ENCODE assay signal across 22 mouse cellular contexts in the genomic region with DNA sequence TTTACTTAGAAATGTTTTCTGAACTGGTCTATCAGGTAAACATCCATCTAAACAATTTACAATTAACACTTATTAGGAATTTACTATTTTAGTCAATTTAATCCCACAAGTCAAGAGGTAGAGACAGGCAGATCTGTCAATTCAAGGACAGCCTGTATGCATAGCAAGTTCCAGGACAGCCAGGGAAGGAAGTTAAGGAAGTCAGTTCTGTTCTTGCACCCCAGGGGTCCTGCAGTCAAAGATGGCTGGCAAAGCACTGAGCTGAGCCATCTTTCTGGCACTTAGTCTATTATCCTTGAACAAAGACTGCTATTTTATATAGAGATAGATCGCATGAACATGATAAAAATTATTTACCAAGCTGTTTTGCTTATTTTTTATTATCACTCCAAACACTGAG. TPM values are rescaled to one million over a fixed set of nuclear protein-coding genes. Genes with fewer than 3 reads are reported as not detected.
"Had no signal": no experiment of that assay in that cellular context is flagged by ENCODE, and none has a peak within 500 bp of the region (broad histone marks: within the 10 kb centered on the region; RNA-seq: fewer than 3 reads in every experiment).

No protein-coding gene starts in this region.

- H3K27ac ChIP-seq: kidney, embryonic 15.5 days; left cerebral cortex, adult 2 months; lung, embryonic 15.5 days; midbrain, embryonic 10.5 days; midbrain, embryonic 13.5 days; neural tube, embryonic 13.5 days; stomach, embryonic 15.5 days had no signal

- DNase-seq: kidney, adult 8-10 months; kidney, postnatal 10 days; layer of hippocampus, postnatal 36 days; lung, adult 18-20 months; lung, postnatal 10 days; lung, postnatal 36 days; retina, postnatal 1 day; right cerebral cortex, postnatal 25 days; spleen, adult 18-20 months; thymus, postnatal 25 days had no signal

- ATAC-seq: intestine, postnatal 0 days; midbrain, embryonic 13.5 days; midbrain, embryonic 16.5 days had no signal

- H3K4me3 ChIP-seq: kidney, embryonic 15.5 days; left cerebral cortex, adult 2 months; lung, embryonic 15.5 days; megakaryocyte, embryonic 14.5 days; midbrain, embryonic 10.5 days; midbrain, embryonic 13.5 days; myocyte; neural tube, embryonic 13.5 days; stomach, embryonic 15.5 days had no signal

- H3K9ac ChIP-seq: kidney, embryonic 15.5 days; lung, embryonic 15.5 days; midbrain, embryonic 13.5 days; neural tube, embryonic 13.5 days; stomach, embryonic 15.5 days had no signal

- H3K4me2 ChIP-seq: kidney, embryonic 15.5 days; lung, embryonic 15.5 days; stomach, embryonic 15.5 days had no signal

- H3K27me3 ChIP-seq: kidney, embryonic 15.5 days; lung, embryonic 15.5 days; megakaryocyte, embryonic 14.5 days; midbrain, embryonic 13.5 days; neural tube, embryonic 13.5 days; stomach, embryonic 15.5 days had no signal

- H3K9me3 ChIP-seq: kidney, embryonic 15.5 days; lung, embryonic 15.5 days; megakaryocyte, embryonic 14.5 days; midbrain, embryonic 10.5 days; midbrain, embryonic 13.5 days; neural tube, embryonic 13.5 days; stomach, embryonic 15.5 days had no signal

RNA-seq across cellular contexts. Expression of gene Tagln, which starts 44.8 kb away (rescaled TPM):
- total RNA-seq: monocyte, adult 5-6 weeks had no signal
